Mouse (Mus musculus) cerebellum, postnatal 14 days (tissue): ENCODE measurements around the gene Gpr68.
A peak's percentile ranks its signal among the peaks of the same experiment; 100 is the strongest.

Source experiments
- DNase-seq, 2 experiments: peaks; one replicate each; pipeline ENCODE4 v3.0.0; 2021; ENCODE audit warnings: mixed read lengths in 2 of 2

The Gpr68 gene

DNA sequence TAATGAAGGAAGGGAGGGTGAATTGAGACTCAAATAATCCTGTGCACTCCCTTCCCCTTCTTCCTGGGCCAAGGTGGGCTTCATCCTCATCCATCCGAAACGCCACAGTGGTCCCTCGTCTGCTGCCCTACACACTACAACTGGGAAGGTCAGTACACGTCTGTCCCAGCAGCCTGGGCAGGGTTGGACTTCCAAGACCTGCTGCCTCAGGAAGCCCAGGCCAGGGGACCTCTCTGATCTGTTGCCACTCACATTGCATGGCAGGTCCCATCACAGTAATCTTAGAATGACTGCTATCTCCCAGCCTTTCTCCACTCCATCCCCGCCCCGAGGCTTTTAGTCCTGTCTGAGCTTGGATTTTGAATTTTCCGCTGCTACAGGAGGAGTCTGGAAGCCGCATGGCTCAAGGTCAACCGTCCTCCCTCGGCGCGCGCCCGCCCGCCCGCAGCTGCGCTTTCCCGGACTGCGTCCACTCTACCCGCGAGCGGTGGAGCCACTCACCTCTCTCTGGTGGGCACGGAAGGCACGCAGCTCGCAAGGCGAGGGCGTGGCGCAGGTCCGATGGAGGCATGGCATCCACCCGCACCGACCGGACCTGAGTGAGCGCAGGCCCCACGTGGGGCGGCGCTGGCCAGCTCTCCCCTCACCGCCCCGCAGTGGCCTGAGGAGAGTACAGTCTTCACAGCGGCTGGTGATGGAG, at the start of gene Gpr68:
Gene Gpr68 (minus strand): TSS at position 601 of the 700 bp plus-strand sequence.
- DNase-seq: peak; percentile 60 to 64

GRCm38 (mm10) chr12:100957257-100957656, 49.3 kb upstream of the Gpr68 start:
- no peak for DNase-seq

DNA sequence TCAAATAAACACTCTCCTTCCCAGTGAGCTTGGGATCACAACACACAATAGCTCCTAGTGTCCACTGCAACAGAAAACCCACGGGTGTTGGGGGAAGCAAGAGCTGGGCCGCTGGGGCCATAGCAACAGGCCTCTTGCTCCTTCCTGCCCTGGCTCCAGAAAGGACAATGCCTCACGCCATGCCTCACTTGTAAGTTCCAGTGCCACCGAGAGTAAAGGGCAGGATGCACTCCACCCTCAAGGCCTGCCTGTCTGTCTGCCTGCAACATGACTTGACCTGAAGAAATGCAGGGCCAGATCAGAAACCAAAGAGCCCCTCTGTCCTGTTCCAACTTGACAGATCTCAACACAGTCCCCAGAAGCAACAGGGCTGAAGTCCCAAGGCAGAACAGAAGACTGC, 48.8 kb upstream of the Gpr68 start:
- DNase-seq: no peak

DNA sequence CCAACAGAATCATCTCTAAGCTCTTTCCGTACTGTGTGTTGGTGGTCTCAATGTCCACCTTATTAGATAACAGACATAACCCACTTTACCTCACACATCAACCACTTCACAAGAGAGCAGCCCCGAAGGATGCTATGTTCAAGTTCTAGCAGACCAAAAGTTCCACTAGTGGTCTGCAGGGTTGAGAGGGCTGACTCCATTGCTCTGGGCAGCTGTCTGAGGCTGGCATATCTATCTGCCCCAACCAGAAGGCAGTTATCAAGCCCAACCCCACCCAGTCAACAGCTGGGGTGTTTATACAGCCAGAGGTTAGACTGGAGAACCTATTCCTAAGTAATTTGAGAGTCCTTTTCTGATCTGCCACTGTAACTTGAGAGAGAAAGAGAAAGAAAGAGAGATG, 48.0 kb upstream of the Gpr68 start:
- no peak for DNase-seq

DNA sequence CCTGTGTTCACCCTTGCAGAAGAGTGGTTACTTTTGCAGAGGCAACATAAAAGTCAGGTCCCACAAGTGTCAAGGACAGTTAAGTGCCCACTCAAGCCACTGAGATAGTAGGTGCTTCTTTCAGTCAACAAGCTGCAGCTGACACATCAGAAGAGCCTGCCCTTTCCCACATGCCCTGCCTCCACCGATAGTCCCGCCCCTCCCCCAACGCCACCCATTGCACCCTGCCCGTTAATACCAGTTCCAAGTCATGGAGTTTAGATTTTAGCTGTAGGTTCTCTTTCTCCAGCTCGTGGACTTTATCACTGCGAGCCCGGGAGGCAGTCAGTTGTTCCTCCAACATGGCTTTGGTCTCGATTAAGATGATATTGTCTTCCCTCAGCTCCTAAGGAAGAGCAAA, 45.9 kb upstream of the Gpr68 start:
- DNase-seq: no peak

DNA sequence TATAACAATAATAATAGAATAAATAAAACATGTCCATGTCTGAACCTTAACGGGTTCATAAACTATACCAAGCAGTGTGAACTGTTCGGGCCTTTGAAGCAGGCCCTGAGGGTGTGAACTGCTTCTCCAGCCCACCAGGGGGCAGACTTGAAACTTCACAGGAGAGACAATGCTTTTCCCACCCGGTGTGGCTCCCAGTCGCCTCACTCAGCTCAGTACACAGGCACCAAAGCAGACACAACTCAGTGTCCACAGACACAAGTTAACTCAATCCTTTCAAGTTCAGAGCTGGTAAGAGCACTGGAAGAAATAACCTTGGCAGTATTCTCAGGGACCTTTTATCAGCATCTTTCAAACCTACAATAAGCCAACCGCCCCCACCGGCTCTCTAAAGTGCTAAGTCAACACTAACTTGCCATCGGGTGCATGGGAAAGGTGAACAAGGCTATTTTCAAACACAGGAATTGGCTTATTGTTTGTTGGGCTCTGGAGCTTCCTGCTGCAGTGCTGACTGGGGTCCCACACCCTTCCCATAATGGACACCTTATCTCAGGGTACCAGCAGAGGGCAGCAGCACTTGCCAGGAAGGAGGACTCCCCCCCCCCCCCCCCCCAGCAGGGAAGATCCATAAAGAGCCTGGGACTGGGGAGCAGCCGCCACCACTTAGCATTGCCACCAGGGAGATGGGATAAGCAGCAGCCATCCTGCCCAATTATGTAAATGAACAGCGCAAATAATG, 44.4 kb upstream of the Gpr68 start:
- DNase-seq: peak; percentile 83 to 88

GRCm38 (mm10) chr12:100949146-100949545, 41.1 kb upstream of the Gpr68 start:
- no peak for DNase-seq

DNA sequence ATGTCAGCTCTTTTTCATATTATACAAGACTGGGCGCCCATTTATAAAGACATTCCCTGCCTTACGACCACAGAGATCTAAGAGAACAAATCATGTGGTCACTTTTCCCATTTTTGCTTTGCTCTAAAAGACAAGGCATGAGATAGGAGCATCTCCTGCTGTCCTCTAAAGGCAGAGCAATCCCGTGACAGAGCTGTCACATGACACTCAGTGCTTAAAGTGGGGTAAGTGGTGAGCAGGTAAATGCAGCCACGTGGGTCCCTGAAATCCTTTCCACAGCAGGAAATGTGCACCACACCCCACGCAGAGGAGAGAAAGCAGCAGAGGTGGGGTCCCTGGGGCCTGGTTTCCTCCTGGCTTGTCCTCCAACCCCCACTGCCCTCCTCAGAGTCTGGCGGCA, 40.0 kb upstream of the Gpr68 start:
- no peak for DNase-seq

DNA sequence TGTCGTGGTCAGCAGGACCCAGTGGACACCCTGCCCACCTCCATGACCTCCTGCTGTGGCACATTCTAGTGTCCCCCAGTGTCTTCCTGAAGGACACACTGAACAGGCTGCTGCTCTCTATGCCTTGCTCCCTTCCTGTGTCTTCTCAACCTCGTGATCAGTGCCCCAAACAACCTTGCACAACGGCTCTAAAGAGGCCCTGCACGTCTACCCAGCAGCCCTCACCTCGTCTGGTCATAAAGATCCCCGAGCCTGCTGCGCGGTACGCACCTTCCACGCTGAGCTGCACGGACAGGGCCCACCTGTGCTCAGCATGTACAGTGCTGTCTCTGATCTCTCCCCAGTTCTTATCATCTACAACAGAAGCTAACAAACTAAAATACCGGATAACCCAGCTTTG, 38.0 kb upstream of the Gpr68 start:
- no peak for DNase-seq

DNA sequence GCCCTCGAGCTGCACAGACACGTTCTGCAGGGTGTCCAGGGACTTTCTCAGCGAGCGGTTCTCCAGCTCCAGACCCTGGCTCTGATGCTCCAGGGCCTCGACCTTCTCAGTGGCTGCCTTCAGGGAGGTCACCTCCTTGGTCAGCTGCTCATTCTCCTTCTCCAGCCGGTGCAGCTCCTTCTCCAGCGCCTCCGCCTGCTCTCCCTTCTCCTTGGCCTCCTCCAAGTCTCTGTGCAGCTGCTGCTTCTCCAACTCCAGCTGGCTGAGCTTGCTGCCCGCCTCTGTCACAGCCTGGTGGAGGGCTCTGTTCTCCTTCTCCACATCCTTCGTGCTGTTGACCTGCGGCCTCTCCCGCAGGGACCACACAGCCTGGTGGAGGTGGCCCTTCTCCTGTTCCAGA, 37.5 kb upstream of the Gpr68 start:
- no peak for DNase-seq

DNA sequence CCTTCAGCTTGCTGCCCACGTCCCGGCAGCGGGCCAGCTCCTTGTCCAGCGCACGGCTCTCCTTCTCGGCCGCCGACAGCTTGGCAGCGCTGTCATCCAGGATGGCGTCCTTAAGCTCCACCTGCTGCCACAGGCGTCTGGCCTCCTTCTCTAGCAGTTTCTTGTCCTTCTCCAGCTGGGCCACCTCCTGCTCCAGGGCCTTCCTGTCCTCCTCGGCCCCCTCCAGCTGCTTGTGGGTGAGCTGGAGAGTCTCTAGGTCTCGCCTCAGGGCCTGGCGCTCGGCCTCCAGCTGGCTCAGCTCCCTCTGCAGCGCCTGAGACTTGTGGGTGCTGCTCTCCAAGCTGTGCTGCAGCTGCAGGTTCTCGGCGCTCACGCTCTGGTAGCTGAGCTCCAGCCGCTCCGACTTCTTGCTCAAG, 36.9 kb upstream of the Gpr68 start:
- peak; percentile 72 to 84 for DNase-seq

DNA sequence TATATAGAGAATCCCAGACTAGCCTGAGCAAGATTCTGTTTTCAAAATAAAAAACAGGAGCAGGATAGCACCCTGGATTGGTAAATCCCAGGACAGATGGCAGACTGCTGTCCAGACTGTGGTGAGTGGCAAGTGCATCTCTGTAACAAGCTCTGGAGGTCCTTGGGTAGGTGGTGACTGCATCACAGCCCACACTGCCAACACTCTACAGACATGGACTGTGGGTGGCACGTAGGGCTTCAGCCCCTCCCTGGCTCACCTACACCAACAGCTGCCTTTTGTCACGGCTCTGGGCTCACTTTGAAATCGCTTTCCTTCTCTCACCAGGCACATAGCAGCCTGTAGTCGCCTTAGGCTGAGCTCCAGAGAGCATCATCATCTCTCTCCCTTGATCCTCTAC, 35.1 kb upstream of the Gpr68 start:
- DNase-seq: no peak

- no peak for DNase-seq
These were observed 33.4 kb upstream of the Gpr68 start for GRCm38 (mm10) chr12:100941361-100941760.

DNA sequence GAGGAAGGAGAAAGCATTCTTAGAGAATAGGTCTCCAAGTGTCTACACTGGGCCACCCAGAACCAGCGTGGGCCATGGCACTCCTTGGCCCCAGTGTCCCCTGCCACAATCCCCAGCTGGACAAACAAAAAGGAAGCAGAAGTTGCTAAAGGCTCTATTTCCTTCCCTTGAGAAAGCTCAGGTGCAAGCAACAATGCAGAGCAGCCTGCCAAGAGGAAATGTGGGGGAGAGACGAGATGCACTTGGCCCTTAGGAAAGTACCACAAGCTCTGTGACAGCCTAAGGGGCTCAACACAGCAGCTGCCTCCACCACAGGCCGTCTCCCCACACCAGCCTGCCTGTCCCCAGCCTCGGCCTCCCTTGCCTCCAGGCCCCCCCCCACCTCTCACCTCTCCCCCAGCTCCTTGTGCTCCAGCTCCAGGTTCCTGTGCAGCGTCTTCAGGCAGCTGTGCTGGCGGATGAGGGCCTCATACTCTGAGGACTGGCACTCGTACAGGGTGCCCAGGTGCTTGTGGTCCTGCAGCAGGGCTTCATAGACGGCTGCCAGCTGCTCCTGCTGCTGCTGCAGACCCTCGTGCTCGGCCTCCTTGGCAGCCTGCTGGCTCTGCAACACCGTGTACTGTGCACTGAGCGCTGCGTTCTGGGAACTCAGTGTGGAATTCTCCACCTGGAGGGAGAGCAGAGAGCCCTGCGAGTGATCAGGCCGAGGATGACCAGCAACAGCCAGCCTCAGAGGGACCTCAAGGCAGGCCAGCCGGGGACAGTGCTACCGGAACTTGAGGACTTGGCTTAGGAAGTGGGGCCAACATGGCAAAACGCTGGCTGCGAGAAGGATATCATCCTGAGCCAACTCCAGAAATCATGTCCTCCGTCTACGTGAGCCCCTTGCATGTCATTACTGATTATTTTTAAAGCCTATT, 29.7 kb upstream of the Gpr68 start:
- DNase-seq: peak in 1 of 2 experiments; percentile 26

DNA sequence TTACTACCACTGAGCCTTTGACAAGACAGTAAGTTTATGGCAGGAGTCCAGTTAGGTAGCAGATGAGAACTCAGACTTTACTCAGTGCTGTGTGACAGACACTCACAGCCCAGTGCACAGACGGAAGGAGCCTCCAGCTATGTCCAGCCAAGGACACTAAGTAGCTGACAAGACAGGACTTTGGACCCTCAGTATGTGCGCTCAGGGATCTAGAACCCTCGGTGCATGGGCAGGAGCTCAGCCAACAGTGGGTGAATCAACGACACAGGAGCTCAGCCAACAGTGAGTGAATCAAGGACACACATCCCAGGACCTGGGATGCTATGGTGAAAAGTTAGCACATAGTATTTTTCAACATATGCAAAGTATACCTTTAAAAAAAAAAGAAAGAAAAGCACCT, 28.7 kb upstream of the Gpr68 start:
- no peak for DNase-seq

GRCm38 (mm10) chr12:100936116-100936515, 28.1 kb upstream of the Gpr68 start:
- peak; percentile 91 to 94 for DNase-seq

- DNase-seq: no peak
These were observed 26.8 kb upstream of the Gpr68 start for GRCm38 (mm10) chr12:100934796-100935195.

- DNase-seq: no peak
These were observed 23.7 kb upstream of the Gpr68 start for GRCm38 (mm10) chr12:100931653-100932052.

DNA sequence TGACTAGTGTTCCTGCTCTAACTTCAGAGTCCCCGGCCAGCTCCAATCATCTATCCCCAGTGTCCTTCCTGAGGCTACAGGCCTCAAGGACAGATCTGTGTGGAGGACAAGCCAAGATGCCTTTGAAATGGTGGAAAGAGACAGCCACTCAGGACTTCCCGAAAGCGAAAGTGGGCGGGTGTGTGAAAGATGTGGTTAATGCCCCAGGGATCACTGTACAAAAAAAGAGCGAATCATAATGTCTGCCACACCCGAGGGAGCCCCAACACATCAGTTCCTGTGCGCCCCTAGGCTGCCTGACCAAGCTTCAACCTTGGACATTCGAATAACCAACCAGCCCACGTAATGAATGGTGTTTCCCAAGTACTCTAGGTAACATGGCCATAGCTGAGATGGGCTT, 20.3 kb upstream of the Gpr68 start:
- DNase-seq: no peak

GRCm38 (mm10) chr12:100925644-100926619, 17.9 kb upstream of the Gpr68 start:
- peak; percentile 92 to 93 for DNase-seq

- no peak for DNase-seq
These were observed 16.8 kb upstream of the Gpr68 start for GRCm38 (mm10) chr12:100924646-100925339.
